Mouse (Mus musculus) gastrocnemius, postnatal 36 days (tissue): ENCODE data around the gene Rorc. TPM values are rescaled to one million over a fixed set of nuclear protein-coding genes. Genes with fewer than 3 reads are reported as not detected.

Experiments
- DNase-seq, 2 experiments: peaks; one replicate each; pipeline ENCODE4 v3.0.0; 2022
- intact Hi-C: fragments of 180-260 bp; cut with DNase I; formaldehyde crosslinking; loops from one replicate; pipeline ENCODE4 v1.15.1; 2025
- total RNA-seq, 2 experiments: library from RNA; stranded (reverse); gene quantifications; 2 replicates each; pipeline ENCODE4 v1.2.3; 2021

Gene Rorc
- total RNA-seq, 2 experiments from 2014 or later = 45.6 to 68.8 TPM

DNA sequence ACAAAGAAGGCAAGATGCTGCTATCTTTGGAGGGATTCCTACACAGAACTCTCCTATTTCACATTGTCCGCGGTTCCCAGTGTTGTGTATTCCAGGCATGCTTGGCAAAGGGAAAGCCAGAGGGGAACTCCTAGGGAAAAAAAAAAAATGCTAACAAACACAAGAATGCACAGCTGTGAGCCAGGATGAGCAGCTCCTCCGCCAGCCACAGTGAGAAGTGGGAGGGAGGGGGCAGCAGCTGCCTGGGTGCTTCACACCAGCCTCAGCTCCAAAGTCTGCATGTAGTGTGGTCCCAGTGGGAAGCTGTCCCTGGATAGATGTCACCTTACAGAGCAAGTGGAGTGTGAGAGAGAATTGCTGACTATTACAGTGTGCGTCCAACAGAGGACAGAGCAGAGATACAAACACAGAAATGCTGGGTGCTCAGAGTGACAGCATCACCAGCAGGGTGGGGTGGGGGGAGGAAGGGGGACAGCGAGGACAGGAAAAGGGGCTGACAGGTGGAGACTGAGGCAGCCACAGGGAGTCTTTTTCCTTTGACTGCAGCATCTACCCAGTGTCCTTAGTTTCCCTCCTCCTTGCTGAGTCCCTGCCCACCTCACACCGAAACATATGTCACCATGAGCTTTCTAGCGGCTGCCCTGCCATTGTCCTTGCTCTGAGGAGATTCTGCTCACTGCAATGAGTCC is 31.9 kb downstream of the Rorc start:
- no peak for DNase-seq
- intact Hi-C loops = loop anchor here (5.0 kb wide), 1 partner anchor 33 kb away; no protein-coding TSS in a partner anchor

DNA sequence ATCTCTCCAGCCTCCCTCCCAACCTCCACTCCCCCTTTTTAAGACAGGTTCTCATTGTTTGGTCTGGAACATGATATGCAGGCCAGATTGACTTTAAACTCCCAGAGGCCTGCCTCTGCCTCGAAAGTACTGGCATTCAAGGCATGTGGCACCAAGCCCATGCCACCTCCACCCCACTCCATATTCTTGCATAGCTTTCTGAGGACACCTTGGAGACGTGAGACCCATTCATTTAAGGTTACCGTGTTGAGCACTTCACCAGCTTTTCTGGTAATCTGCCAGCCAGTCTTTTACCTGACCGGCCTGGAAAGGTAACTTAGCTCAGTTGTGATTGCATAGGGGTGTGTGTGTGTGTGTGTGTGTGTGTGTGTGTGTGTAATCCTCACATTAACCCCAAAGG is 33.0 kb downstream of the Rorc start:
- no peak for DNase-seq
- intact Hi-C loops = no loop called here

DNA sequence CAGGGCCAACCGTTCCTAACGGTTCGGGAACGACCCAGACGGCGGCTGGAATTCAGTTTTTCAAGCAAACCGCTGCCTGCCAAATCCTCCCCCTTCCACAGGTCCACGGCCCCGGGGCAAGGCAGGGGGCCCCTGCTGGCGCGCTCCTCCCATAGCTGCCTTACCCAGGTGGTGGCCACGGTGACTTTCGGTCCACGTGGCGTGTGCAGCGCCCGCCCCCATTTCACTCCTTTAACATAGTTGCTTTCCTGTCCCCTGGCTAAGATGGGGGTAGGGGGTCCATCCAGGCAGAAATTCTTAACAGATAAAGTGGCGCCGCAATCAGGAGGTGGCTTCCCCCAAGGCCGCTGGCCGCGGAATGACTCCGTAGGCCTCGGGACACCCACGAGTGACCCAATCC is 39.9 kb downstream of the Rorc start:
- intact Hi-C loops = no loop called here
- DNase-seq = no peak

DNA sequence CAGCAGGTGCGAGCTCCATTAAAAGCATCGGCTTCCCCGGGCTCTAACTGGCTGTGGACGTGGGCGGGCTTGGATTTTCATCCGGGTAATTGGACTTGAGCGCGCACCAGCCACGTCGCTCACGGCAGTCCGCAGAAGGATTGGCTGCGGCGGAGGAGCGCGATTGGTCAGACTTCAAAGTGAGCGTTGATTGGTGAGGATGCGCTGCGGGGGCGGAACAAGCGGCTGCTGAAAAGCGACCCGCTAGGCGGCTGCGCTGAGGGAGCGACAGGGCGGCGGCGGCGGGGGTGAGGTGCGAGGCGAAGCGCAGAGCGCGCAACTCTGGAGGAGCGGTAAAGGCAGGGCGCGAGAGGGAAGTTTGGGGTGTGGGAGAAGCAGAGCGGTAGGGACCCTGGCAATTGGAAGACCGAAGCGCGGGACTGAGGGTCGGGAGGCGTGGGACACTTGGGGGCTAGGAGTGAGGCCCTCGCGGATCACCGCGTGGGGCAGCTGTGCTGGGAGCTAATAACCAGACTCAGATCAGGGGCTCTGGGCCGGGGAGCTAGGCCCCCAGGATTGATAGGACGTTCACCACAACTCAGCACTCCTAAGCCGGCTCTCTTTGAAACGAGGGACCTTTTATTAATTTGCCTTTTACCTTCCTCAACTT is 40.6 kb downstream of the Rorc start, which contains the start of gene Tdrkh:
Gene Tdrkh (plus strand): TSS at position 243 of the 649 bp plus-strand sequence.
- DNase-seq = peak; percentile 82 to 92
- intact Hi-C loops = no loop called here

DNA sequence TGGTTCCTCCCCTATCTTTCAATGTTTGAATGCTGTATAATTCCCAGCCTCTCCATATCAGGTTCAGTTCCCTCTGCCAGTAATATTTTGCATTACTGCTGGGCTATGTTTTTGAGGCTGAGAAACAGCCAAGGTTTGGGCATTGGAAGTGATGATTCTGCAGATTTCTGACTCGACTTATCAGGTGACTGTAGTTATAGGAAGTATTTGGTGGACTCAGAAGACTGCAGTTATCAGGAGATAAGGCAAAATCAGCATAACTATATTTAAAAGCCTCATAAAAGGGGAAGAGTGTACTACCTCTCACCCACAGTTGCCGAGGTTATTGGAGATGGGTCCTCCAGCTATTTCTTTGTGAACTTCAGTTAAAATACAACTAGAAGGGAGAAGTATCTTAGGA is 58.4 kb downstream of the Rorc start:
- intact Hi-C loops = no loop called here
- DNase-seq = no peak

DNA sequence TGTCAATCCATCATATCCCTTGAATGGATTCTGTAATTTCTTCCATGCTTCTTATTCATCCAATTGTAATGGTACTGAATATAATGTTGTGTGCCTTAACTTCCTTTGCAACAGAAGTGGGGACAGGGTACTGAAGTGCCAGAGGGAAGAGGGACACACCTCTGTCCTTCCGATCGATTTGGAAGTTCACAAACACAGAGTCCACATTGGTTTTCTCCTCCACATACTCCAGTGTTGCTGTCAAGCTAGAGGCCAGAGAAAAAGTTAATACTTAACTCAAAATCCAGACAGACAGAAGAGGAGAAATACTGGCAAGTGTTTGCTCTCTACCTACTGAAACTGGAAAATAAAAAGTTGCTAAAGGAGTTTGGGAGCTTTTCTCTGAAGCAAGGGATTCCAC is 61.7 kb downstream of the Rorc start:
- intact Hi-C loops = no loop called here
- DNase-seq = no peak

DNA sequence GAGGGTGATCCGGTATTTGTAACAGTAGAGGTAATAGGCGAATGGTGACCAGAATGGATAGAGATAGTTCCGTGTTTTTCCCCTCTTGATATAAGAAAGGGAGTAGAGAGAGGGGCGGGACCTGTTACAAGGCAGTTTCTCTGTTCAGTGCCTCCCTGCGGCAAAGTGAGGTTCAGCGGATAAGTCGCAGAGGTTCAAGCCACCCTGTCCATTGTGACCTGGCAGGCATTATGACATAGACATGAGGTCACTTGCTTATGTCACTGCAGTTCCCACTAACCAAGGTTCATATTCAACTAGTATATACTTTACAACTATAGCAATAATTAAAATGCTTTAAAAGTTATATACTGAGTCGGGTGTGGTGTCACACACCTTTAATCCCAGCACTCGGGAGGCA is 63.8 kb downstream of the Rorc start:
- DNase-seq = no peak
- intact Hi-C loops = loop anchor here (5.0 kb wide), 1 partner anchor 34 kb away; no protein-coding TSS in a partner anchor

DNA sequence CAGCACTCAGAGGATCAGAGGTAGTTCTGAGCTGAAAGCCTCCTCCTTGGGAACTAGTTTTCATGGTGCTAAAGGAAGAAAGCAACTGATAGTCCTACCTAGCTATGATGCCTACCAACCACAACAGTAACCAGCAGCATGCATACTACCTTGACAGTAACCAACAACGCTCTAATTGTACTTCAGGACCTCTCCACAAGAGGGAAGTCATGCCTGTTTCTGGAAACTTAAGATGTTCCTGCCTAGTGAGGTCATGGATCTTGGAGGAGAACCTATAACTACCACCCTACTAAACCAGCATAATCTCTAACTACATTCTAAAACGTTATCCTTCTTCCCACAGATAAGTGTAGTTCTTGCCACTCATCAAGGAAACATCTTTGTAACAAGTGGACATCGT is 68.6 kb downstream of the Rorc start:
- intact Hi-C loops = no loop called here
- no peak for DNase-seq

DNA sequence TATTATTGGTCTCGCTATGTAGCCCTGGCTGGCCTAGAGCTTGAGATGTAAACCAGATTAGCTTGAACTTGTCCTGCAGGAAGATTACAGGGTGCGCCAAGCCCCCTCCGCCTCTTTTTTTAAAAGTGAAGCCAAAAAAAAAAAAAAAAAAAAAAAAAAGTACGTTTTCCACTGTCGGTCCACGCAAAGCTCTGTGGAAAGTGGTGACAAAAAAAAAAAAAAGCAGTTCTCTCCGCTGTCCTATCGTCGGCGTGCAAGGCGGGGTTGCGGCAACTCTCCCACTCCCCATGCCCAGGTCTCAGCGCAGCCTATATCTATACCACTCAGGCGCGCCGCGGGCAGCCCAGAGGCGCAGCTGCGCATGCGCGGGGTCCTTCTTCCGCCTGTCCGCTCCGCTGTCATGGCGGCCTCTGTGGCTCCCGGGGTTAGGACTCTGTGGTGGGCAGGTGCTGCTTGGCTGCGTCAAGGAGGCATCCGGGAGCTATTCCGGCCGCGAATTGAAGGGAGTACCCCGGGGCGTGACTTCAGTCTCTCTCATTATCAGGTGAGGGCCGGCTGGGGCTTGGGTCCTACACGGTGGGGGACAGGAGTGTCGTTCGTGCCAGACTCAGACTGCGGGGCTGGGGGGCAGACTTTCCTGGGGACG is 70.5 kb downstream of the Rorc start, which contains the start of gene Mrpl9:
Gene Mrpl9 (plus strand): TSS at position 368 of the 646 bp plus-strand sequence.
- DNase-seq = peak; percentile 90 to 93
- intact Hi-C loops = no loop called here

DNA sequence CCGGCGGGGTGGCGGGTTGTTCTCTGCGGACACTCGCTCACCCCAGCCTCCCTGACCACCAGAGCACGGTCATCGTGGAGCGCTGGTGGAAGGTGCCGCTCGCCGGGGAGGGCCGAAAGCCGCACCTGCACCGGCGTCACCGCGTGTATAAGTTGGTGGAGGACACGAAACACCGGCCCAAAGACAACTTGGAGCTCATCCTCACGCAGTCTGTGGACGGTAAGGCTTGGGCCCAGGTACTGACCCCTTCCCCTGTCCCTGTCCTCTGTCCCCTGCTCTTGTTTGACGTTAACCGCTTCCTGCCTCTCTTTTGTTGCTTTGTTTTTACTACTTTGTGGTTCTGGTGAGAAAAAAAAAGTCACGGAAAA is 71.0 kb downstream of the Rorc start, which contains the start of gene Oaz3:
Gene Oaz3 (minus strand): TSS at position 319 of the 368 bp plus-strand sequence.
- no peak for DNase-seq
- intact Hi-C loops = no loop called here

Other genes starting within 250 kb of the Rorc start
- gene Gm10696, start 194.6 kb upstream of the Rorc start, total RNA-seq = not detected
- gene Gm5286, start 176.1 kb upstream of the Rorc start, total RNA-seq = not detected
- gene Gm4778, start 108.8 kb upstream of the Rorc start, total RNA-seq = not detected
- 1 to 10 TPM; 7.4 to 8.3 TPM for gene Them4, start 62.7 kb upstream of the Rorc start, total RNA-seq
- not detected for gene Them5, start 30.7 kb upstream of the Rorc start, total RNA-seq
- gene C2cd4d, start 10.4 kb upstream of the Rorc start, total RNA-seq = under 1 TPM in 1 of 2 experiments, not detected in 1; 0.39 TPM
- under 1 TPM; 0.15 to 0.26 TPM for gene Lingo4, start 25.7 kb downstream of the Rorc start, total RNA-seq
- gene Tdrkh, start 40.5 kb downstream of the Rorc start, total RNA-seq = 1 to 10 TPM; 1.3 to 1.9 TPM
- gene Mrpl9, start 70.5 kb downstream of the Rorc start, total RNA-seq = 10 to 100 TPM; 34.6 to 34.7 TPM
- not detected for gene Oaz3, start 71.1 kb downstream of the Rorc start, total RNA-seq
- not detected for gene Celf3, start 105.5 kb downstream of the Rorc start, total RNA-seq
- gene Riiad1, start 107.5 kb downstream of the Rorc start, total RNA-seq = 1 to 10 TPM; 5.5 to 8.3 TPM
- gene Snx27, start 209.9 kb downstream of the Rorc start, total RNA-seq = 10 to 100 TPM; 25.3 to 25.9 TPM